ENCODE assay signal across 15 mouse cellular contexts in genomic region chr8:57590015-57590414, GRCm38 (mm10).
"Had no signal": no experiment of that assay in that cellular context is flagged by ENCODE, and none has a peak within 500 bp of the region (broad histone marks: within the 10 kb centered on the region; RNA-seq: fewer than 3 reads in every experiment).

No protein-coding gene starts in this region.

- DNase-seq: kidney, postnatal 10 days; kidney, postnatal 4 days; liver; liver, embryonic 13.5 days; liver, postnatal 0 days; lung, postnatal 14 days; right cerebral cortex, adult 18-20 months; right cerebral cortex, postnatal 25 days; thymus, adult 18-20 months had no signal

- H3K36me3 ChIP-seq: limb, embryonic 12.5 days; liver, embryonic 13.5 days; lung, embryonic 15.5 days; neural tube, embryonic 13.5 days had no signal

- H3K27me3 ChIP-seq: limb, embryonic 12.5 days; liver, embryonic 13.5 days; lung, embryonic 15.5 days; neural tube, embryonic 13.5 days had no signal

- H3K9me3 ChIP-seq: limb, embryonic 12.5 days; liver, embryonic 13.5 days; lung, embryonic 15.5 days; neural tube, embryonic 13.5 days had no signal

- ATAC-seq: liver, postnatal 0 days; midbrain, embryonic 16.5 days had no signal

- H3K27ac ChIP-seq: layer of hippocampus, adult 2 months; limb, embryonic 12.5 days; liver, embryonic 13.5 days; lung, embryonic 15.5 days; neural tube, embryonic 13.5 days; stomach, postnatal 0 days had no signal

- H3K4me3 ChIP-seq: layer of hippocampus, adult 2 months; limb, embryonic 12.5 days; liver, embryonic 13.5 days; lung, embryonic 15.5 days; neural tube, embryonic 13.5 days had no signal

- H3K4me1 ChIP-seq: lung, embryonic 15.5 days had no signal
